In genomic region chr6:52204050-52204752, GRCm38 (mm10) we compare ENCODE assay signal across 9 mouse cellular contexts. TPM values are rescaled to one million over a fixed set of nuclear protein-coding genes. Genes with fewer than 3 reads are reported as not detected.
DNase-seq lines count a peak whose midpoint lies in the region; ATAC-seq lines count a peak whose summit lies in the region.
"Had no signal": no experiment of that assay in that cellular context is flagged by ENCODE, and none has a peak within 500 bp of the region (broad histone marks: within the 10 kb centered on the region; RNA-seq: fewer than 3 reads in every experiment).

Gene Hoxa5, minus strand, starts transcription at chr6:52204587.

- peak within 1 kb of the TSS; percentile 46 for H3K4me2 ChIP-seq in embryonic facial prominence, embryonic 13.5 days
- H3K4me2 ChIP-seq in heart, embryonic 12.5 days = peak within 1 kb of the TSS; percentile 66
- peak within 1 kb of the TSS; percentile 81 for H3K4me2 ChIP-seq in kidney, embryonic 16.5 days (replicated peaks; ENCODE audit: low read depth, low read length)

- H3K4me3 ChIP-seq in embryonic facial prominence, embryonic 13.5 days = peak within 1 kb of the TSS; percentile 23
- peak within 1 kb of the TSS; percentile 46 for H3K4me3 ChIP-seq in heart, embryonic 12.5 days
- H3K4me3 ChIP-seq in kidney, embryonic 16.5 days (ENCODE audit: low read length) = peak within 1 kb of the TSS; percentile 55
- H3K4me3 ChIP-seq: erythroblast, embryonic 14.5 days had no signal

- peaks cover 12% of the 10 kb centered on the region for H3K4me1 ChIP-seq in embryonic facial prominence, embryonic 13.5 days
- H3K4me1 ChIP-seq in heart, embryonic 12.5 days (replicated peaks) = peaks cover 24% of the 10 kb centered on the region
- peaks cover 81% of the 10 kb centered on the region for H3K4me1 ChIP-seq in kidney, embryonic 16.5 days (ENCODE audit: insufficient read depth, low read length)

- no peaks in the 10 kb centered on the region for H3K9me3 ChIP-seq in embryonic facial prominence, embryonic 13.5 days
- no peaks in the 10 kb centered on the region for H3K9me3 ChIP-seq in heart, embryonic 12.5 days (replicated peaks)
- H3K9me3 ChIP-seq in kidney, embryonic 16.5 days (ENCODE audit: low read length) = no peaks in the 10 kb centered on the region

- H3K27me3 ChIP-seq in embryonic facial prominence, embryonic 13.5 days = peaks cover 100% of the 10 kb centered on the region
- peaks cover 98% of the 10 kb centered on the region for H3K27me3 ChIP-seq in heart, embryonic 12.5 days (replicated peaks)
- H3K27me3 ChIP-seq in kidney, embryonic 16.5 days (ENCODE audit: insufficient read depth, low read length) = 0 out of 2 replicates have a peak, but pooled peaks cover 5% of the 10 kb centered on the region

- H3K36me3 ChIP-seq in embryonic facial prominence, embryonic 13.5 days = no peaks in the 10 kb centered on the region
- no peaks in the 10 kb centered on the region for H3K36me3 ChIP-seq in heart, embryonic 12.5 days
- H3K36me3 ChIP-seq in kidney, embryonic 16.5 days (ENCODE audit: insufficient read depth, low read length) = peaks cover 18% of the 10 kb centered on the region; the same call in 1 of the 2 replicates

- peak; percentile 95 for DNase-seq in adrenal gland, postnatal 10 days
- peak; percentile 90 for DNase-seq in lung, postnatal 14 days
- DNase-seq in urinary bladder, postnatal 25 days (ENCODE audit: low spot score) = peak; percentile 80
- DNase-seq in spleen, adult 18-20 months = no peak

- no peak within 1 kb of the TSS for H3K9ac ChIP-seq in embryonic facial prominence, embryonic 13.5 days
- H3K9ac ChIP-seq in heart, embryonic 12.5 days = peak within 1 kb of the TSS; percentile 32; the same call in 1 of the 2 replicates
- peak within 1 kb of the TSS; percentile 78 for H3K9ac ChIP-seq in kidney, embryonic 16.5 days (replicated peaks; ENCODE audit: low read length)

- ATAC-seq in embryonic facial prominence, embryonic 13.5 days (ENCODE audit: insufficient number of reproducible peaks, insufficient read depth, low FRiP score, low TSS enrichment, low read depth) = no peak
- ATAC-seq in heart, embryonic 12.5 days (ENCODE audit: insufficient number of reproducible peaks, low FRiP score) = no peak
- ATAC-seq in kidney, embryonic 16.5 days (ENCODE audit: low FRiP score, low TSS enrichment) = peak; percentile 70
- no peak for ATAC-seq in megakaryocyte-erythroid progenitor cell, adult 5-6 weeks (replicated peaks; ENCODE audit: low FRiP score, low TSS enrichment, poor library complexity, severe bottlenecking)

- H3K27ac ChIP-seq in embryonic facial prominence, embryonic 13.5 days = no peak within 1 kb of the TSS
- no peak within 1 kb of the TSS for H3K27ac ChIP-seq in heart, embryonic 12.5 days (ENCODE audit: poor library complexity, severe bottlenecking)
- peak within 1 kb of the TSS; percentile 78 for H3K27ac ChIP-seq in kidney, embryonic 16.5 days (ENCODE audit: low read length)

- under 1% methylated on average over 65 of the region's 65 CpGs for WGBS in embryonic facial prominence, embryonic 13.5 days
- WGBS in heart, embryonic 12.5 days = under 1% methylated on average over 65 of the region's 65 CpGs
- under 1% methylated on average over 62 of the region's 65 CpGs for WGBS in kidney, embryonic 16.5 days

RNA-seq across cellular contexts. Expression of gene Hoxa5, which starts in this region (rescaled TPM):
- 10 to 100 TPM; 28.0 to 28.2 TPM for total RNA-seq in adrenal gland, postnatal 10 days (2021)
- 0.18 and 4.8 TPM in 2 replicates for polyA plus RNA-seq in embryonic facial prominence, embryonic 13.5 days (2015; fragmentation: Nextera tagmentation; extraction: Ambion mirVana)
- polyA plus RNA-seq in heart, embryonic 12.5 days (2016; fragmentation: Nextera tagmentation; extraction: Ambion mirVana) = 0.96 and 1.7 TPM in 2 replicates
- 9.0 and 9.5 TPM in 2 replicates for polyA plus RNA-seq in kidney, embryonic 16.5 days (2015; fragmentation: Nextera tagmentation; extraction: Ambion mirVana)
- 1.1 and 2.6 TPM in 2 replicates for total RNA-seq in megakaryocyte-erythroid progenitor cell, adult 5-6 weeks (2014; fragmentation: Nextera tagmentation)
- 0.56 and 0.76 TPM in 2 replicates for total RNA-seq in megakaryocyte-erythroid progenitor cell, adult 5-6 weeks (2017)
- polyA plus RNA-seq: erythroblast, embryonic 14.5 days had no signal

Comparison
In these comparisons a context has a peak if more than half of its experiments do, and no peak if none do; other contexts are left out.
1. RNA of gene Hoxa5 (total RNA-seq): 28.0 to 28.2 TPM in adrenal gland, postnatal 10 days; 0.56 to 2.6 TPM in megakaryocyte-erythroid progenitor cell, adult 5-6 weeks; every median in the first group is over 4 times any median in the second.
2. DNase-seq: peak in adrenal gland, postnatal 10 days (single experiment), lung, postnatal 14 days (single experiment) and urinary bladder, postnatal 25 days (single experiment); none in spleen, adult 18-20 months (0 of 2).
3. Peak in every context shown above with its lines, with median percentiles within 50 percentile points of each other: H3K4me2 ChIP-seq and H3K4me3 ChIP-seq.